Mouse (Mus musculus) cerebellum, adult (tissue): ENCODE measurements at regions not wholly inside any gene's neighbourhood (a gene's known extent, or its start where the extent isn't known, plus 50 kb on each side); places are given as distances from the start of the nearest gene placed in this dataset.
A peak's percentile ranks its signal among the peaks of the same experiment; 100 is the strongest.

ENCODE experiments used
- ATAC-seq: cut with Nextera tagmentation; 2 replicates; pipeline ENCODE4 v1.9.2; 2017; ENCODE audit warnings: mild to moderate bottlenecking, moderate library complexity, mixed read lengths; ENCODE audit not compliant: insufficient number of reproducible peaks, low FRiP score, low TSS enrichment

GRCm38 (mm10) chr2:133614672-133615071 lies 62.7 kb downstream of the Bmp2 start:
- 0 out of 2 replicates have a peak, but pooled peaks have one; percentile 15 for ATAC-seq

GRCm38 (mm10) chr2:133615299-133615698 lies 63.3 kb downstream of the Bmp2 start:
- ATAC-seq = no peak

GRCm38 (mm10) chr2:133617317-133617835 lies 65.4 kb downstream of the Bmp2 start:
- ATAC-seq = no peak

DNA sequence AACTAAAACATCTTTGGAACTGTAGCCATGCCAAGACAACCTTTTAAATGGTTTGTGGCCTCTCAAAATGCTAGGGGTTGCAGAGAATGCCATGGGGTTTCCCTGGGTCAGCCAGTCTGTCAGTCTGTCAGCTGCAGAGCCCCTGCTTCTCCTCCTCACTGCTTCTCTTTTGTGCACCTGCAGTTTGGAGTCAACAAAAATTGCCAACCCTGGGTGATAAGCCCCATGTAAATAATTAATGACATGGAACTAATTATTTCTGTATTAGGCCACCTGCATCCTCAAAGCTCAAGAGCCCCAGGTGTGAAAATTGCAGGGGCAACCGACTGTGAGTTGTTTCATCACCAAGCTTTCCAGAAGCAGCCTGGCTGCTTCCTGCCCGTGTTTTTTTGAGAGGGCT lies 70.6 kb downstream of the Bmp2 start:
- no peak for ATAC-seq

DNA sequence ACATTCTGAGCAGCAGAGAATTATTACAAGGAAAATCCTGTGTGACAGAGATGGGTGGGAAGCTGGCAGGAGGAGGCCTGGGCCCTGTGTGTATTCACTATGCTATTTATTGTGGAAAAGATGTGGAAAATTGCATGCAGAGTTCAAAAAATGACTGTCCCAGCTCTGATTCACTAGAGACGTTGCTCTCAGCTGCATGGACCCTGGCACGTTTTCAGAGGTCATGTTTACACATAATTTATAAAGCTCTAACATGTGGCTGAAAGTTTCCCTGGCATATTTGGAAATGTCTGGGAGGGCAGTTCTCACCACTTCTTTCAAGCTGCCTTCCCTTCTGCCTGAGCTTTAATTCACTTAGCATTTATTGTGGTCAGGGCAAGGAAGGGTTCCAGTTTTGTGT lies 73.6 kb downstream of the Bmp2 start:
- no peak for ATAC-seq

DNA sequence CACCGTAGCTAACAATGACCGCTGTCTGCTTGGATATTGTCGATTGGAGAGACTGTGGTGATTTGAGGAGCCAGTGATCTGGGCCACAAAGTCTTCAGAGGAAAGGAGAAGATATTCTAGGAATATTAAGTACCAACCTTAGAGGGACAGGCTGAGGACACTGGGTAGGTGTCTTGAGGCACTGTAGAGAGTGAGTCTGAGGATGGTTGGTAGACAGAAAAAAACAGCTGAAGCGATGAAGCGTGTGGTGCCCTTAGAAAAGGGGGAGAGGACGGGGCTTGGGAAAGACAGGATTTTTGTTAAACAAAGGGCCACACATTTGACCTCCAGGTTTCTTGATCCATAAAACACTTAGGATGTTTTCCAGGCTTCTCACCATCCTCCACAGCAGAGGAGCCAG lies 76.9 kb downstream of the Bmp2 start:
- ATAC-seq = no peak

DNA sequence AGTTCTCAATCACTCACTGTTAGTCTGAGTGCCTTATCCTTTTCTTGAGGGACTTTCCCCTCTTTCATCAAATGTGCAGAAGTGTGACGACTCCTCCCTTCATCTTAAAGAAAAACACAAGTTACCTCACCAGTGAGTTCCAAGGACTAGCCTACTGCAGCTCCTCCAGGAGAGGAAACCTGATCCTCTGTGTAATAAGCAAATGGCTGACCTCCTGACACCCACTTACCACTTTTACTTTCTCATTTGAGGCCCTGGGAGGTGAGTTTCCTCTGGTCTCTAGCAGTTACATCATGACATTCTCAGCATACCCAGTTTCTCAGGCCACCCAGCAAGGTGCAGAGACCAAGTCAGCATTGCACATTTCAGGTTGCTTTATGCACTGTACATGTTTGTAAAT lies 83.5 kb downstream of the Bmp2 start:
- ATAC-seq = no peak

DNA sequence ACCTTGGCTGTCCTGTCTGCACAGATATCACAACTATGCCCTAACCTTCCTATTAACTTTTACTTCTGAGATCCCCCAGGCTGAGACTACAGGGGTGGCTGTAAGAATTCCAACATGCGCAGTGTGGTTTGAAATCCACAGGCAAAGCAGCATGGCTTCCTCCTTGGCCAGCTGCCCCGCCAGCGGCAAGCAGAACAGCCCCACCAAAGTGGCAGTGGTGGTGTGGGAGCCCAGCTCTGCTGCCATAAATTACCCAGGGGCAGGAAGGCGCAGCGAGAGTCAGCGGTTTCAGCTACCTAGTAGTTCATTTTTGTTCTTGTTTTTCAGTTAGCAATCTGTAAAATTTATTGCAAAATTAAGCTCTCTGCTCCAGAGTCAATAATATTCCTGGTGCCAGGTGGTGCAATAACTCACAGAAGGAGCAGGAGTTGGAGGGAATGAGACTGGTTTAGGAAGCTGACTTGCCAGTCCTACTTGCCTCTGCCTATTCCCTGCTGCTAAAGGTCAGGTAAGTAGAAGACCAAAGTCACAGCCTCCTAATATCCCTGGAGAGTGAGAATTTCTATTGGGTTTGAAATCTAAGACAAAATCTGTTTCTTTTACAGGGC lies 98.0 kb downstream of the Bmp2 start:
- no peak for ATAC-seq

DNA sequence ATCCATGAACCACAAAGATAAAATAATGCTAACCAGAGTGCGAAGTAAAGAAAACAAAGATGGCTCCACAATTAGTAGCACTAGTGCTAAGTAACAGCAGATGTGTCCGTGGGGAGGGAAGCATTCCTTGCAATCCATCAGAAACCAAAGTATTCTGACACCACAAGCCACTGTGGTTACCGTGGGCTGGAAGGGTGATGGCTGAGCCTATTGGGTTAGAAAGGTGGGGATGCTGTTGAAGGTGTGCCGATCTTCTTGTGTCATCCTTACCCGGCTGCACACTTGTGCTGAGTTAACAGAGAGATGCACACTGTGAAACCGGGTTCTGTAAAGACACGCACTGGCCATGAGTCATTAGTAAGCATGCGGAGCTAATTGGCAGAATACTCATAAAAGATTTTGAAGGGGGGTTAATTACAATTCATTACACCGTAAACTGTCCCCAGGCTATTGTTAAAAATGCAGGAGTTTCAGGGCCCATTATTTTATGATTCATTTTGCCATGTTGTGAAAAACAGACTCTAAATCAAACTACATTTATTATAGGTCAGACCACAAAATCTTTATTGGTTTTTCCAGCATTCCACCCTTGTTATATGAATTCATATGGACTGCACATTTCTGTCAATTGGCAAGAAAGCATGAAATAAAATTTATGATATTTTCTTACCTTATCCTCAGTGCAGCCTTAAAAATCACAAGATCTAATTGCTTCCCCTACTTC lies 114.5 kb downstream of the Bmp2 start:
- ATAC-seq = no peak

DNA sequence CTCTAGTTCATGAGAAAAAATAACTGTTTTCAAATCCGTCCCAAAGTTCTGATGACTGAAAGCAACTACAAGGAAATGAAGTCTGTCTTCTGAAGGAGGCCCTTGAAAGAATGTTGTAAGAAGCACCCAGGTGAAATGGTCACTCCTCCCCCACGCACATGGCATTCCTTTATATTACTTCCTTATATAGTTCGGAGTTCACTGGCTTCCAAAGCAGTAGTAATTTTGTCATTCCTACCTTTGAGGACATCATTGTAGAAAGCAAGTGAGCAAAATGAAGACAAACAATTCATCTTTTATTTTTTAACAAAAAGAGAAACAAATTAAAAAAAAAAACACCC lies 115.1 kb downstream of the Bmp2 start:
- no peak for ATAC-seq

DNA sequence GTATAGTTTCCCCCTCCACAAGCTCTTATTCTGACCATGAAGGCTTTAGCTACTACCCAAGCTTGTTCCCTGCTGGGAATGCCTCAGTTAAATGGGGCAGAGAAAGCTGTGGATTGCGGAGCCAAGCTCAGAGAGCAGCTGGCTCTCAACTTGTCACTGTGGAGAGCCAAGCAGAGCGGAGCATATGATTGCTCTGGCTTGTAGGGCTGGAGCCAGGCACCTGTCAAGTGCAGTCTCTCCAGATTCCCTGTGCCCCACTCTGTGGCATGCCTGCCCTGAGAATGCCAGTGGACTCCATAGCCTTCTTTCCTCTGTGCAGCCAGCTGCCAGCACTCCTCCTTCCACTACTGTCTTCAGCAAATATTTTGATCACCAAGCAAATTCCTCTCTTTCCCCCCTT lies 117.9 kb downstream of the Bmp2 start:
- ATAC-seq = no peak

DNA sequence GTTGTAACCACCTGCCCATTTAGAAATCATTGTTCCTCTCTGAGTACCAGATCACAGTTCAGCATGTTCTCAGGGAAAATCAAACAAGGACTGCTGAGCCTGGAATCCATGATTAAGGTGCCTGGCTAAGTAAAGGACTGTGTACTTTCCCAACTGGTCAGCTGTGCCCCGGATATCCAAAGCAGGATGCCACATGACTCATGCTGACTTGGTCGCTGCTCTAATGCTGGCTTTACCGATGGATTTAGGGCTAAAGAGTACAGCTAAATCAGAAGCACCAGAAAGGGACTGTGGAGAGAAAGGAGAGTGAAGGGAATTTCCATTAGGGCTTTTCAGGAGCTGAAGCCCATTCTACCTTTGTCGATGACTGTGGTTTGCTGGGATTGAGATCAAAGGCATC lies 119.6 kb downstream of the Bmp2 start:
- no peak for ATAC-seq

GRCm38 (mm10) chr2:133684367-133684766 lies 132.4 kb downstream of the Bmp2 start:
- ATAC-seq = no peak

GRCm38 (mm10) chr2:133688121-133688787 lies 136.3 kb downstream of the Bmp2 start:
- ATAC-seq = no peak

- ATAC-seq = no peak
These were observed 136.8 kb downstream of the Bmp2 start for GRCm38 (mm10) chr2:133688788-133689155.

DNA sequence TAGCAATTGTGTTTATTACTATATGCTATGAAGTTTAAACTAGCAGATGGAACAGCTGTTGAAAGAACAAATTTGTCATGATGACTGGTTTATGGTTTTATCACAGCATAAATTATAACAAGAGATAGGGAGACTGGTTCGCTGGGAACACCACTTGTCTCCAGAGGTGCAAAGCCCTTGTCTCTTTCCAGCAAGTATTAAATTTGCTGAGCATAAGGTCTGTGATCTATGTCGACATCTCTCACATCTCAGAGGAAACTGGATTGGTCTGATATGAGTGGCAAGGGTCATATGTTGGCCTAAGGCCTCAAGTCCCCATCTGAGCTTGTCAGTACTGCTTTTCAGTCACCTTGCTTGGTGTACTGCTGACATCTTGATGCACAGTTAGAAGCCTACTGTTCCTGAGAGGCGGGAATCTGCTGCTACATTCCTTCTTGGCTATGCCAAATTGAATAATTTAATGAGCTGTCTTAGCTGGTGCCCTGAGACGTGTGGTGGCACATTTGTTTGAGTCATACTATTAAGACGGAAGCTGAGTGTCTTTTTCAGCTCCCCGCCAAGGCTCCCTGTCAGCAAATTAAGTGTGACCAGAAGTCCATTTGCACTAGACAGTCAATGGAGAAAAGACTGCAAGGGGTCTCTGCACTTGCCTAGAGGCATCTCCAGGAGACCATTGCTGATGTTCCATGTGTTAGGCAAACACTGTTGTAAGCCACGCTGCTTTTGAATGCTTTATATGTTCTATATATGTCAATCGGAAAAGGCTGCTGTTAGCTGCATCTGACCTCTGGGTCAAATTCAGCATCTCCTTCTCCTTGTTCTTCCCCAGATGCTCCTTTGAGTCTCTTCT lies 157.0 kb downstream of the Bmp2 start:
- no peak for ATAC-seq

GRCm38 (mm10) chr2:133716243-133716642 lies 164.3 kb downstream of the Bmp2 start:
- no peak for ATAC-seq

DNA sequence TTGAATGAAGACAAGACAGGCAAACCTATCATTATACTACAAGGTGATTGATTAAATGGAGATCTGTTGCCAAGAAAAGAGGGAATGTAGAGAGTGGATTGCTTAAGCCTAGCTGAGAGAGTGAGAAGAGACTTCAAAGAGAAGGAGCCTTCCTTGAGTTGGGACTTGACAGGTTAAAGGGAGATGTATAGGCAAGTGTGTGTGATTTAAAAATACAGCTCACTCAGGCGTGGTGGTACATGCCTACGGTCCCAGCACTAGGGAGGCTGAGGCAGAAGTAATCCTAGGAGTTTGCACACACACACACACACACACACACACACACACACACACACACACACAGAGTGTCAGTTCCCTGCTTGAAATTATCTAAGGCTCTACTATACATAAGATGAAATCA lies 165.1 kb downstream of the Bmp2 start:
- no peak for ATAC-seq

GRCm38 (mm10) chr2:133724310-133724709 lies 172.4 kb downstream of the Bmp2 start:
- no peak for ATAC-seq

DNA sequence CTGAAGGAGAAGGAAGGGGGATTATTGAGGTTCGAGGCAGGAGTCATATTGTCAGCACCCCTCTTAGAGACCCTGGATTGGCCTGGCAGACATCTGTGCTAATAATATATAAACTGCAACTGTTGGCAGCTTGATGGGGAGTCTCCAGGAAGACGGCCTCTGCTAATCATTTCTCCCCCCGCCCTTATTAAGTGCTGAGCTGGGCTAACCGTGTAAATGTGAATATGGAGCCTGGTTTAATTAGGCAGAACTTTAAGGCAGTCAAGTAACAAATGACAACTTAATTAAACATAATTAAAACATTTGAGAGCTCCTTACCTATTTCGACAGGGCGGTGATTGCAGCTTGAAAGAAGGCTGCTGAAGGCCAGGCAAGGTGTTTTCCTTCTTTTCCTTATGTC lies 172.8 kb downstream of the Bmp2 start:
- no peak for ATAC-seq
